Mouse (Mus musculus) 3T3-L1 (cell line): ENCODE measurements at regions not wholly inside any gene's neighbourhood (a gene's known extent, or its start where the extent isn't known, plus 50 kb on each side); places are given as distances from the start of the nearest gene placed in this dataset.

Experiments used
- DNase-seq: peaks from one replicate; pipeline ENCODE4 v3.0.0-alpha.2; 2015; ENCODE audit warnings: low read depth, low spot score

DNA sequence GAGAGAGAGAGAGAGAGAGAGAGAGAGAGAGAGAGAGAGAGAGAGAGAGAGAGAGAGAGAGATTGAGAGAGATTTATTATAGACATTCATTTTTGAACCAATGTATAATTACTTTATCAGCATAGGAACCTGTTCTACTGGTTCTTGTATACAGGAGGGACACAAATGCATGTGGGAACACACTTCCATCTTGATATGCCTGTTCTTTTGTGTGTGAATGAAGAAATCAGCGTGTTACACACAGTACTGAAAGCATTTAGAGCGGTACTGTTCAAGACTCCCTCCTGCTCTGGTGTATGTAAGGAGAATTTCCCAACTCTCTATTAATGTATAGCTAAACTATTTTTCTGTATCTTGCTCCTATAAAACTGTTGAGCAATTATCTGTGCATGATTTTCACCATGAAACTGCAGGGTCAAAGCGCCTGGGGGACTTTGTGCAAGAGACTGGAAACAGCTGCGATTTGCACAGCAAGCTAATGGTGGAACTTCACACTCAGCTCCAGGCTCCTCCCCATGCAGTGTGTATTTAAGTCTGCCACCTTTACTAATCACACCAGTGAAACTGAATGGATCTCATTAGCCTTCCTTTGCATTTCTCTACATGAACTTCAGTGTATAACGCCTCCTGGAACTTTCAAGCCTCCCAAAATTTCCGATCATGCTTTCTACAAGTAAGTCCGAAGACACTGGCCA lies 267.0 kb upstream of the 3110018I06Rik start:
- no peak for DNase-seq

DNA sequence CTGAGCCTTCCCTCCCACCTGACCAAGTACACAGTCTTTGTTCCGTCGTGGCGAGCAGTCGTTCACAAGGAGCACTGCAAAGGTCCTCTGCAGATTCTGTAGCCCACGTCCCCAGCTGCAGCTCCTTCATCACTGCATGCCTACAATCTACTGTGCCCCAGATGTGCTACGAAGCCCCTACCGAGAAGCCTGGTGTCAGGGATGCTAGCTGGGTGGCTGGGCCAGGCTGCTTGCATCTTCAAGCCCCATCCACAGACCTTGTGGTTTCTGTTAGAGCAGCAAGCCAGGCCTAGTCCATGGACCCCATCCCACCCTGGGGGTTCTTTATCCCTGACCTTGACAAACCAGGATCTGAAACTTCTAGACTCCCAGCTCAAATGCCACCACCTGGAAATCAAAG lies 266.3 kb upstream of the 3110018I06Rik start:
- DNase-seq, result no peak

DNA sequence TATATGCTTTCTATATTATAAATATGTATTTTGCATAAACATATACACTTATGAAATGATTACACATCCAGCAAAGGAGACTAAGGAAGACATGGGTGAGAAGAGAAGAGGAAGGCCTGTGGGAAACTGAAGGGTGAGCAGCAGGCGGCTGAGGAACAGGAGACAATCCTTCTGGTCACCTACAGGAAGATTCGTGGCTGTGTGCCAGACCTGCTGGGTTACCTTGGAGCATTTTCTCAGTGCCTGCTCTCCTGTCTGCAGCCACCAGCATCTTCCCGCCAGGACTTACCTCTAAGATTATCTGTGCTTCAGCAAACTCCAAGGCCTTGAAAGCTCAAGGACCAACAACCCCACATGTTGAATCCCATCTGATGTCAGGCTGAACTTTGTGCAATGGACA lies 258.3 kb upstream of the 3110018I06Rik start:
- DNase-seq, result no peak

DNA sequence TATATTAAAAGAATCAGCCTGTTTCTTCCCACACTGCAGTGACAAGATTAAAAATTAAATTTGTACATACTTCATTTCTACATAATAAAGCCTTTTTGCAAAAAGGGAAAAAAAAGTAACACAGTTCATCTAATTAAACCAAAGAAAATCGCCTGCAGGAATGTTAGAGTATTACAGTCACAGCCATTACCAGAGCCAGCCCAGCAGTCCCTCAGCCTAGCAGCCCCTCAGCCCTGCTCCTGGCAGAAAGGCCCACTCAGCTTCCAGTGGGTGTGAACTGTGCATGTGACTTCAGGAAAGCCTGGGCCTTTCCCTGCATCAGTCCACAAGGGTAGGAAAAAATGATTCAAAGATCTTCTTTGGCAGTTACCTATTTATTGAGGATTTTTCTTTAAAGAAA lies 256.8 kb upstream of the 3110018I06Rik start:
- DNase-seq, result no peak

DNA sequence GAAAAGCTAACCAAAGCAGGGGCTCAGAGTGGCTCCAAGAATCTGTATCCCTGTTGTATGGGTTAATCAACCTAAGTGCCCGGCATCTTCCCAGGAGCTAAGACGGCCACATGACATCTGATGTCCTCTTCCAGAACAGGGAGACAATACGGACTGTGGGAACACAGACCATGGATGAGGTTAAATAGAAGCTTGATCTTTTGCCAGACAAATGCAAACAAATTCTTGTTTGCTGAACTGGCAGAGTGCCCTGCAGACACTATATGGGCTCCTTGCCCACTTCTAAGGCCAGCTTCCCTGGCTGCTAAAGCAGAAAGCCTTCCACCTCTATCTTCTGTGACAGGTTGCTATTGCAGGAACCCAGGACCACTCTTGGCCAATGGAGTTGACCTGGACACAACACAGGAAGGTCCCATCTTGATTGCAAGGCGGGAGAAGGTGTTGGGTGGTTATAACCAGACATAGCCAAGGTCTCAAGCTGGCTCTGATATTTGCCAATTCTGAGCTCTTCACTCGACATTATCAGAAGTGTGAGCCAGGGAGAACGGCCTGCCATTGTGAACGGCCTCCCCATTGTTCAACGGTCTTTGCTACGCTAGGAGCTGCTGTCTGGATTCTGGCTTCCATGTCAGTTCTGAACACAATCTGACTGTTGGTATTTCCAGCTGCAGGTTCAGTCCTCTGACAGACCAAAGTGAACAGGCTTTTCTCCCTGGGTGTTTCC lies 237.5 kb upstream of the 3110018I06Rik start:
- no peak for DNase-seq

DNA sequence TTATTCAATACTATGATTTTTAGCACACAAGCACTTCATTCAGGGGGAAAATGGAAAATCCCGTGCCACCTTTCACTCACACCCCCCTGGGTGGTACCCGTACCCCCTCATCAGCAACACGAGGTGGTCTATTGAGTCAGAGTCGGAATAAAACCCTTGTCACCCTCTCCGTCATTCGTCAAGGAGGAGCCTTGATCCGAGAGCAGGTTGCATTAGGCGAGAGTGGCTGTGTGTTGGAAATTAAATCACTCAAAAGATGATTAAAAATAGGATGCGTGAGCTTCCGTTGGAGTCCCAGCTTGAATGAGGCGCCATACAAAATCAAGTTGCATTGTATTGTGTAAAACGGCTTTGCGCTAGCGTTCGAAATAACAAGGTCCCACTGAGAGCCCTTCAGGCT lies 236.5 kb upstream of the 3110018I06Rik start:
- no peak for DNase-seq

DNA sequence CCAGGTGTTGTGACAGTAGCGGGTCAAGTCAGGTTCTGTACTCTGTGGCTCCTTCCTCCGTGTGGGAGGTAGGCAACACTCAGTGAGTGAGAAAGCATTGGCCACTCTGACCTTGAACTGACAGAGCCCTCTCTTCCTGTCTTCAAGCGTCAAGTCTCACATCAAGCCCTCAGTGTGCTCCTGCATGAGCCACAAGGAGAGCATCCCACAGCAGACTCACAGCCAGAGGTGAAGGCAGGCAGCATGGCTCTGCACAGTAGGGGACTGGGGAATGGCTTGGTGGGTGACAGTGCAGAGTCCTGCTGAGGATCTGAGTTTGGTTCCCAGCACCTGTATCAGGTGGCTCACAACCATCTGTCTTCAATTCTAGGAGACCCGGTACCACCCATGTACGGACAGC lies 226.4 kb upstream of the 3110018I06Rik start:
- DNase-seq, result no peak

DNA sequence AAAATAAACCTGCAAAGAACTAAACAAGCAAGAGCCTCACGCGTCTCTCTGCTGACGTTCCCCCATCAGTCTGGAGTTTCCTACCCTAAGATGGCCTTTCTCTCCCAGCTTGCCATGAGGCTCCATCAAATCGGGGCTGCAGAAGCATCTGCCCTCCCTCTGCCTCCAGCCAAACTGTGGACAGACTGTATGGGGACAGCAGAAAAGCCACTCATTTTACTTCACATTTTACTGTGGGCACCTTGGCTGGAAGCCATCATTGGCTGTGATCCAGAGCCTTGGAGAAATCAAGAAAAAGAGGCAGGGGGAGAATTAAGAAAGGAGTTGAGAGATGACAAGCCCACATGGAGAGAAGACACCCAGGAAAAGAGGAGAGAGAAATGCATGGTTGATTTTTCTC lies 225.9 kb upstream of the 3110018I06Rik start:
- DNase-seq, result no peak

DNA sequence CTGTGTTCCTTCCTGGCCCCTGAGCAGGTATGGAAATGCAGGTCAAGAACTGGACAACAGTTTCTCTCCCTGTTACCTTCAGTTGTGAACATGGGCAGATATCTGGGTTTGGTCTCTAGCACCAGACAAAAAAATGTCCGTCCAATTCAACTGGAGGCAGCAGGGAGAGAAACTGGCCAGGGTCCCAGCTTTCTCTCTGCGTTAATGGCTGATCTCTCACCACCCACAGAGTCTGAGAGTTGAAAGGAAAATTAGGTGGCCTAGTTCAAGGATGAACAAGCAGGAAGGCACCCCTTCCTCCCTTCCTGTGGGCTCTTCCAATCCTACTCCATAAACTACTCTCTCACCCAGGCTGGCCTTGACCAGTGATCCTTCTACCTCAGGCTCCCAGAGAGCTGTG lies 221.7 kb upstream of the 3110018I06Rik start:
- DNase-seq, result no peak

DNA sequence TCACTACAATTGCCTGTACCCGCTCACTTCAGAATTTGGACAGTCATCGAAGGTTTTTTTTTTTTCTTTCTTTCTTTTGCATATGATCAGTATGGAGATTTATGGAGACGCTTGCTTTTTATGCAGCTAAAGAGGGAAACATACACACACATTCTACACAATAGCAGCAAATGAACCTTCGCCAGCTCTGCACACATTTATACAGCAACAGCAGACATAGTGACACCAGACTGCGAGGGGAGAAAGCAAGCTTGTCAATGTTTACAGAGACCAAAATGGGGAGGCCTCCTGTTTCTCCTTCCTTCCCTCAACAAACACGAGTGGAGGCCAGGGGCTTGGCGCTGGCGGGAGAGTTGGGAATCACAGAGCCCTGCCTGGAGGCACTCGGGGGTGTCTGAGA lies 202.8 kb upstream of the 3110018I06Rik start:
- no peak for DNase-seq

DNA sequence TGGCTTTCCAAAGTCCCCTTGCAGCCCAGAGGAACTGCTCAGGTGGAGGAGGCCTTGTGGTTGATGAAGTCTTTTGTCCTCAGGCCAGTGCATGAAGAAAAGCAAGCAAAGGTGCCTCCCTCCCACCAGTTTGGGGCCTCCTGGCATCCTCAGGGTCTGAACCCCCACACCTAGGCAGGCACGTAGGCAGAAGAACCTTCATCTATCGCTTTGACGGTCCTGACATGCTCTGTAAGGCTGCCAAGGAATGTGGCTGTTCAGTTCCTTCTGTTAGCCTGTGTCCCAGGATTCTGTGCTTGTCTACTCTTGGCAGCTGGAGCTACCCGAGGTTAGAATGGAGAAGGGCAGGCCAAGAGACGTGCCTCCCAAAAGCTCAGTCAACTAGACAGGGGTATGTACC lies 197.1 kb upstream of the 3110018I06Rik start:
- no peak for DNase-seq

DNA sequence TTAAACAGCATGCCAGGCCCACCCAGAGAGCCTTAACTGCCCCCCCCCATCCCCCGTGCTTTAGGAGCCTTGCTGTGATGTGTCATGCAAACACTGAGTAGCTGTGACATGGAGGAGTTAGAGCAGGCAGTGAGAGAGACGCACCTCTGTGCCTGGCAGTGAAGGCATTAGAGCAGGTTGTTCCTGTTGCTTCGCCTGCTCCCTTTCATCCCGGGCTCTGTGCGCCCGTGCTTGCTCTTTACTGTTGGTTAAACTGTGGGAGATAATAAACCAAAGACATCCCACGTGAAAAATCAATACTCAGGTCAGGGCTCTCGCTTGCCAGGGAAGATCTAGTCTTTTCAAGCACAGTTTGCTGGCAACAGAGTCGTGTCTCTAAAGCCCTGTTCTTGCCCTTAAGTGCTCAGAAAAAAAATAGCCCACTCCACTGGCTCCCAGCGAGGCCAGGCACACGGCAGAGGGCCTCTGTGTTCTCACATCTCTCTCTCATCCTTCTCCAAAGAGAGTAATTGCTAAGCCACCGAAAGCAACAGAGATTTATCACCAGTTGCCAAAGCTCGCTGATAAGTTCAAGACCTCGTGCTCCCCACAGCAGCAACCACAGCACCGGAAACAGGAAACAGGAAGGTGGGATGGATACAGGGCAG lies 181.2 kb upstream of the 3110018I06Rik start:
- DNase-seq, result no peak

DNA sequence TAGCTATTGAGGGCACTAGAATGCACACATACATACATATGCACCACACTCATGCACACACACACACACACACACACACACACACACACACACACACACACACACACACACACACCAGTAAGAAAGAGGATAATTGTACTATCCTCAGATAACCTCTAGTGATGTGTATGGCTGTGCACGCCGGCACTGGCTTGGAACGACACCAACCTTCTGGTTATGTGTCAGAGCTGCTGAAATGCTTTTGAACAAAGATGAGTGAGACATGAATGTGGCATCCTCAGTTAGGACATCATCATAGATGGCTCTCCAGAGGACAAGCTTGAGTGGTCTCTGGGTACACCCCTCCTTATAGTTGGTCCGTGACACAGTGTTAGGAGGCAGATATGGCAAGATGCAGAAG lies 173.0 kb upstream of the 3110018I06Rik start:
- DNase-seq, result no peak

DNA sequence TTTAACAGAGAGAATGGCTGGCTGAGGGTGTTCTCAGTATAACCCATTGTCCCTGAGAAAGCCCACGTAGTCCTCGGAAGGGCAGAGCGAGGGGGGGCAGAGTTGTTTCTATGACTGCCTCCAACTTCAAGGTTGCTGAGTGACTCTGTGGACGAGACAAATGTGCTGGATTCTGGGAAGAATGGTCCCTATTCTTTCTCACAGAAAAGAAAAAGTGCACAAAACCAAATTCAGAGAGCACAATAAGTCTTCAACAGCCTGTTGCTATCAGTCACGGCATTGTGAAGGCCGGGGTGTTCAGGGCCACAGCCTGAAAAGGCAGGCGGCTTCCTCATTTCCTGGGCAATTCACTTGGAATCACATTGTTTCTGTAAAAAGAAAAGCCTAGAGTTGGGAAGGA lies 165.6 kb upstream of the 3110018I06Rik start:
- DNase-seq, result no peak

DNA sequence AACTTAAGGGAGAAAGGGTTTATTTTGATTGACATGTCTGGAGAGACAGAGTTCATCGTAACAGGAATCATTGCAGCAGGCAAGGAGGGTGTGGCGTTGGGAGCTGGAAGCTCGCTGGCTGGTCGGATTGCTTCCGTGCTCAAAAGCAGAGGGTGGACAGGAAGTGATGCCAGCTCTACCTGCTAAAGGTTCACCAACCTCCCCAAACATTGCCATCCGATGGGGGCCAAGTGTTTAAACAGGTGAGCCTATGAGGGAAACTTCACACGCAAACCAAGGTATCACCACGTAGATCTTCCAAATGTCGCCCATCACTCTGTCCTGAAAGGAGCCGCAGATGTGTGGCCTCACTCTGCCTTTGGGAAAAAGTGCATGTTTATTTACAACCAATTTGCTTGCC lies 162.3 kb upstream of the 3110018I06Rik start:
- no peak for DNase-seq

DNA sequence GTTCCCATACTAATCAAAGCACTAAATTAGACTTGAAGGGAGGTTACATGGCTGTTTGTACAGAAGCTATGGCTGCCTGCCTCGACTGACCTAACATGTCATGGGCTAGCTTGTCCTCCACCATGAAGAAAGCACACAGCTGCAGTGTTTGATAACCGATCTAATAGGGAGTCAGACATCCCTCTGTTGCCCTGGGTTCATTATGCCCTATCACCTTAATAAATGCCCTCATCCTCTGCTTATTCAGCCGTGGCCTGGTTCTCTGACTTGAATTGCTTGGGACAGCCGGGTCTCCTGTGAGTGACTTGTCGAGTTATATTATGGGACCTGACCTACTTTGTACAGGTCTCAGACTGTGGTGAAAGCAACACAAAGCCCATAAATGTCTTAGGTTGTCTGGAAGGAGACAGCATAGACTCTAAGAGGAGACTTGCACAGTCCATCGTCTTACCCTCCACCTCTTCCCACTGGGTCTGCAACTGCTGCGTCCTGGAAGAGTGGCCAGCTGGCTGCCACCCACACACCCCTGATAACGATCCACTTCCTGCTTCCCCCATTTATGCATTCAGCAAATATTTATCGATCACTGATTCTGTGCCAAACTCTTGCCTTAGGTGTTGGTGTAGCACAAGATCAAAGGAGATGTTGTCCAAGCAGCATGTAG lies 161.2 kb upstream of the 3110018I06Rik start:
- no peak for DNase-seq

DNA sequence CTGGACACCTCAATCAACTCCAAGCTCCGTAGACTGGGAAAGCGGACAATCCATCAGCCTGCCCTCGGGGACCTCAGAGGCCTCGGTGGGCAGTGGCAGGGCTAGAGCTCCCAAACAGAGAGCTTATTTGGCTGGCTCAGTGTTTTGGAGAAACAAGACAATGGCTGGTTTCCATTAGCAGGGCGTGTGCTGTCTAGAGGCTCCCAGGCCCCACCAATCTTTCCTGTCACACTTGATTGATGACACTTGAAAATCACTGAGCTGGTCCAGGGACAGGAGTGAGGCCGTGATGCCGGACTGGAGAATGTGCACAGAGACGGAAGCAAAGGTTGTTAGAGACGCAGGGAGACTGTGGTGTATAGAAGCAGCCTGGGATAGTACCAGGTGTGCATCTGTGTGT lies 159.4 kb upstream of the 3110018I06Rik start:
- DNase-seq, result no peak

DNA sequence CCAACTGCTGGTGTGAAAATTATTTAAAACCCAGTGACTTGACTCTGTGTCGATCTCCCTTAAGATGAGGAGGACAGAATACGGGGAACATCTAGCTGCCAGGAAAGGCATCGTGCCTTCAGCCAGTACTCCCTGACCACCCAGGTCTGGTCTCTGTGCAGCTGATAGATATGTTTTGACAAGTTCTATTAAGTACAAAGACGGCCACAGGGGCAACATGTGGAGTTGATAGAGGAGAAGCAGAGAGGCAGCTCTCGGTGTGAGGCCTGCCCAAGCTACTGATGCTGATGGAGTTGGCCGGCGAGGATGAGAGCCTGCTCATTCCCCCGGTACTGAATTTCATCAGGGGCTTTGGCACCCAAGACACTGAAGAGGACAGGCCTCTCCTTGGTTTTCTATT lies 154.1 kb upstream of the 3110018I06Rik start:
- no peak for DNase-seq

DNA sequence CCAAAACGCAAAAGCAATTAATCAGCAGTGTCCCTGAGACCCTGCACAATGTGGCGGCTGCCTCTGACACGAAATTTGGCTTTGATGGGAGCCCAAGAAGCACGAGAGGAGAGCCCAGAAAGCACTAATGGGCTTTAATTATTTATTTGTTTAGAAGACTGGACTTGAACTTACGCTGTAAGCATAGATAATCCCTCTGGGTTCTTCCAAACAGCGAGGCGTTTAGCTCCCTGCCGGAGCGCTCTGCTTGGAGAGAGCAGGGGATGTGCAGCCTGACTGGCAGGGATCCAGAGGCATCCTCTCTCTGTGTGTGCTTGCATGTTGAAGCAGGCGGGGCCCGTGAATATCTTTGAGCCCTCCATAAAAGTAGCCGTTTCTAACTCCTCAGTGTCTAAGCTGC lies 153.3 kb upstream of the 3110018I06Rik start:
- no peak for DNase-seq

DNA sequence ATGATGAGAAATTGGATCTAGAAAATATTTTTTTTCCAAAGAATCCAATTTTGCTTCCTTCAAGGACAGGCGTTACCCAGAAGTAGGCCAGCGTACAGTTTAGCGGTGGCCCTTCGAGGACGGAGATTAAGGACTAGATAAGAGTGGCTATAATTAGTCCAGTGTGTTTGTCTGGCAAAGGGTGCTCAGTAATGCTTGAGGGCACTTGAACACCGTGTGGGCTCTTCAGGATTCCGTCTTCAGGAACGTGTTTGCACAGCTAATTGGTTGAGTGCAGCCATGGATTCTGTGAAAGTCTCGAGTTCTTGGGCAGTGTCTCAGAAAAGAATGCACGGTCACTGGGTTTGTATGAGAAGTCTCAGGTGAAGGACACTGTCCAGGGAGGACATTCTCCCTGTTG lies 149.7 kb upstream of the 3110018I06Rik start:
- DNase-seq, result no peak

DNA sequence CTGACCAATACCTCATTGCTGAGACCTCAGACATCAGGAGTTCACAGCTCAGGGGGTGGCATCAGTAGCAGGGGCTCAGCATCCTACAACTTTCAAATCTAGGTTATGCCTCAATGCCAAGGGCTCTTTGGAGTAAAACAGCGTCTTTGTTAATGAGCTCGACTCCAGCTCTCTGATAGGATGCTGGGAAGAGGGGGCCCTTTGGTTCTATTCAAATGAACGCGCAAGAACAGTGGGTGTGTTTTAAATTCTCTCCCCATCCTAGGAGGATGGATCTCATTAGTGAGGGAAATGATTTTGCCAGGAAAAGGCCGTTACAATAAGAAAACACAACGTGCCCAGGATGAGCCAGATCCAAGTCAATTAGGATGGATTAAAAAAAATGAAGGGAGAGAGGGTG lies 132.2 kb upstream of the 3110018I06Rik start:
- DNase-seq, result no peak

DNA sequence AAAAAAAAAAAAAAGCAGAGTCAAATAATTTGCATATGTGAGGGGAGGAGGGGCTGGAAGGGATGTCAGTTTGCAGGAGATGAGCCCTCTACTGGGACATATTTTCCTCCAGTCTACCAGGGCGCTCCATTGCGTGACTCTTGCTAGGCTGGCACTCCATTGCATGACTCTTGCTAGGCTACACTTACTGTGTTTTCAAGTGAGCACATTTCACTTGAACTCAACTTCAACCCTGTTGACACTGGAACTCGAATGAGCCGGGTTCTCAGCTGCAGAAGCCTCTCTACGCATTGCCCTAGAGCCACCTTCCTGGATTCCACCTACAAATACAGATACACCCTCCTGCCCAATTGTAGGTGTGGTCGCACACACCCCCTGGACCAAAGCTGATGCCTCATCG lies 131.5 kb upstream of the 3110018I06Rik start:
- DNase-seq, result no peak

DNA sequence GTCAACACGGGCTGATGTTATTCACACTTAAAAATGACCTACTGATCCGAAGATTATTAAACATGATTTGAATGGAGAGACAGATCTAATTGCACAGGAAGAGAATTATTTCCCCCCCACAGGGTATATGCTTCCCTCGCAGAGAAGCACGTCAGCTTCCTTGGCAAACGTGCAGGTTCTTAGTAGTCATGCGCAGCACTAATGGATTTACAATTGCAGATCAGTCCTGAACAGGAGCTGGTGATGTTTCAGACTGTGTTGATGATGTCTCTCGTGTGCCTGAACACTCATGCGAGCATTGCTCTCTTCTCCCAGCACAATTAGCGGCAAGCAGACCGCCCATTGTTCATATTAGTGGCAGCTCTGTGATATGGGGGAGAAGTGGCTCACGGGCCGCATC lies 127.9 kb upstream of the 3110018I06Rik start:
- DNase-seq, result no peak
